Mouse (Mus musculus) intestine, embryonic 16.5 days (tissue): ENCODE data around the gene Cyp2a5. TPM values are rescaled to one million over a fixed set of nuclear protein-coding genes. Genes with fewer than 3 reads are reported as not detected.
"Not testable (repeated sequence)": the region's sequence is repeated elsewhere in the genome, so short reads cannot be mapped to it uniquely, and the experiment has no call there.

Experiments used
- ATAC-seq: fragments of 200-750 bp; cut with Nextera tagmentation; 2 replicates; pipeline ENCODE4 v1.8.0; 2017; ENCODE audit warnings: moderate TSS enrichment, moderate library complexity
- H3K27ac ChIP-seq: fragments of 300-500 bp; sonication (generic); 2 replicates; pipeline ENCODE4 v1.5.1; 2014; ENCODE audit warnings: mild to moderate bottlenecking, low read length
- H3K27me3 ChIP-seq: fragments of 300-500 bp; sonication (generic); replicated peaks from 2 replicates; pipeline ENCODE4 v1.6.1; 2014; ENCODE audit warnings: low read length, control low read depth, mixed read lengths; ENCODE audit not compliant: control insufficient read depth, insufficient read depth
- H3K36me3 ChIP-seq: fragments of 300-500 bp; sonication (generic); 2 replicates; pipeline ENCODE4 v1.6.1; 2014; ENCODE audit warnings: low read length, control low read depth; ENCODE audit not compliant: control insufficient read depth, insufficient read depth
- H3K4me1 ChIP-seq: fragments of 300-500 bp; sonication (generic); 2 replicates; pipeline ENCODE4 v1.6.1; 2014; ENCODE audit warnings: low read length, control low read depth, mixed read lengths; ENCODE audit not compliant: control insufficient read depth, insufficient read depth
- H3K4me2 ChIP-seq: fragments of 300-500 bp; sonication (generic); 2 replicates; pipeline ENCODE4 v1.6.1; 2014; ENCODE audit warnings: low read depth, low read length, control low read depth
- H3K4me3 ChIP-seq: fragments of 300-500 bp; sonication (generic); 2 replicates; pipeline ENCODE4 v1.5.1; 2014; ENCODE audit warnings: mild to moderate bottlenecking, low read length
- H3K9ac ChIP-seq: fragments of 300-500 bp; sonication (generic); 2 replicates; pipeline ENCODE4 v1.6.1; 2014; ENCODE audit warnings: low read depth, low read length
- H3K9me3 ChIP-seq: fragments of 300-500 bp; sonication (generic); 2 replicates; pipeline ENCODE4 v1.6.1; 2016; ENCODE audit warnings: low read length, control low read depth; ENCODE audit not compliant: control insufficient read depth
- WGBS: fragments of 180-500 bp; shearing (Covaris S2); extraction: QIAGEN DNeasy Blood & Tissue Kit; methylation state at CpG from one replicate; pipeline ENCODE4 v1.1.7; 2014; 5-methylcytosine and 5-hydroxymethylcytosine counted together
- polyA plus RNA-seq: library from polyadenylated mRNA; unstranded; fragments of >200 nt; fragmentation: Nextera tagmentation; extraction: Ambion mirVana; gene quantifications from 2 replicates; pipeline ENCODE4 v1.2.1, GENCODE M21; 2015

Gene Cyp2a5
- 0.12 TPM in 1 of 2 replicates, not detected in the other for polyA plus RNA-seq

DNA sequence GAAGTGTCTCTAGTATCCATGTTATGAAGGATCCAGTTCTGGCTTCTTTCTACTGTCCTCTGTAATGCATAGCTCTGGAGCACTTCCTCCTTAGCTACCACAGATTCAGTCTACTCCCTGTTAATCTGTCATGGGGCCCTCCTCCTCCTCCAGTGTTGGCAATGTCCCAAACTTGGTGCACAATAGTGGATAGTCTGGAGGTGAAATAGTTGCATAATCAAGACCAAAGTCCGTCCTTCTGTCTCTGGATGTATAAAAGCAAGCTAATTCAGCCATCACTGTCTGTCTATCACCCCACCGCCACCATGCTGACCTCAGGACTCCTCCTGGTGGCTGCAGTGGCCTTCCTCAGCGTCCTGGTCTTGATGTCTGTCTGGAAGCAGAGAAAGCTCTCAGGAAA is at the start of gene Cyp2a5:
Cyp2a5 (plus strand) TSS at position 247 of the 400 bp plus-strand sequence.
- not testable (repeated sequence) for H3K4me1 ChIP-seq, H3K9me3 ChIP-seq, H3K36me3 ChIP-seq, H3K27me3 ChIP-seq, H3K9ac ChIP-seq, H3K27ac ChIP-seq, H3K4me2 ChIP-seq, H3K4me3 ChIP-seq
- WGBS = 83% methylated on average over 3 of the region's 3 CpGs
- ATAC-seq = peak; percentile 48; the same call in 1 of the 2 replicates

- 50% methylated on average over 1 of the region's 1 CpGs for WGBS
These were observed 49.1 kb upstream of the Cyp2a5 start for GRCm38 (mm10) chr7:26786013-26786412.

GRCm38 (mm10) chr7:26789984-26790383 is 45.1 kb upstream of the Cyp2a5 start:
- 62% methylated on average over 6 of the region's 6 CpGs for WGBS
- H3K4me1 ChIP-seq = no peaks in the 10 kb centered on the region
- no peak overlapping the region for H3K4me3 ChIP-seq
- no peaks in the 10 kb centered on the region for H3K36me3 ChIP-seq
- H3K9ac ChIP-seq = no peak overlapping the region
- no peak overlapping the region for H3K4me2 ChIP-seq
- no peak overlapping the region for H3K27ac ChIP-seq
- no peaks in the 10 kb centered on the region for H3K9me3 ChIP-seq
- ATAC-seq = no peak
- H3K27me3 ChIP-seq = no peaks in the 10 kb centered on the region

More at GRCm38 (mm10) chr7:26786013-26786412, 49.1 kb upstream of the Cyp2a5 start:
- H3K4me3 ChIP-seq, H3K27me3 ChIP-seq, H3K9ac ChIP-seq, H3K9me3 ChIP-seq, H3K4me2 ChIP-seq, ATAC-seq, H3K4me1 ChIP-seq, H3K27ac ChIP-seq, H3K36me3 ChIP-seq: not testable (repeated sequence)

DNA sequence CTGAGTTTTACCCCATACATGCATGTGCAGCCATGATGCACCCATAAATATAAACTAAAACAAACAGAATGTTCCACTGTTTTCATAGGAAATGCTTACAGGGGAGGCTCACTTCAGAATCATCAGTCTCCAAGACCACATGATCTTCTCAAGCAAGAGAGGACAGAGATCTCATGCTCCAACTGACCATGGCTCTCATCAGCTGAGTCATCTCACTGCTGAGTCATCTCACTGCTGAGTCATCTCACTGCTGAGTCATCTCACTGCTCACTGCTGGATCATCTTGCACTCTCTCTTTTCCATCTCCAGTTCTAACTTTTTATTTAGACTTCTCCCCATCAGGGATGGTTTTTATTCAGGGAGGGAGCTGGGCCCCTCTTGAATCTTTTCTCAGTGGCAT is 35.0 kb upstream of the Cyp2a5 start:
- H3K4me3 ChIP-seq = no peak overlapping the region

DNA sequence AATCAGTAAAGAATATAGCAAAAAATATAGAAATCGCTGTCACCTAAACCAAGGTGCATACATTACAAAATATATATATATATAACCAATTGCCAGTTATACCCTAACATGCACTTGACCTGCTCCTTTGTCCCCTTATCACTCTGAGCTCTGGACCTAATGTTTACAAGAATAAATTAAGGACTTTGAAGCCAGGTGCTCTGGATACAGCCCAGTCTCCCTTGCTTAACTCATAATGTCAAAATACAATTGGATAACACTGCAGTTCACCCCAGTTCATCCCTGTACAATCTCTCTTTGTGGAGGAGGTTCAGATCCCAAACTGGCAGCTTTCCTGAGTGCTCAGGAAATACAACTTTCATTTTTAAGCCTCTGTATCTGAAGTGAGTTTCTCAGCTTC is 34.1 kb upstream of the Cyp2a5 start:
- 96% methylated on average over 1 of the region's 1 CpGs for WGBS
- H3K4me2 ChIP-seq = no peak overlapping the region
- no peaks in the 10 kb centered on the region for H3K9me3 ChIP-seq
- no peak overlapping the region for H3K9ac ChIP-seq
- no peak overlapping the region for H3K4me3 ChIP-seq
- no peak overlapping the region for H3K27ac ChIP-seq
- H3K4me1 ChIP-seq = no peaks in the 10 kb centered on the region
- ATAC-seq = no peak
- H3K36me3 ChIP-seq = no peaks in the 10 kb centered on the region
- H3K27me3 ChIP-seq = no peaks in the 10 kb centered on the region

More for the DNA sequence above, 35.0 kb upstream of the Cyp2a5 start:
- Histone ChIP-seq H3K9me3 (no peaks in the 10 kb centered on the region), H3K27ac (no peak overlapping the region), H3K36me3 (no peaks in the 10 kb centered on the region), H3K9ac (no peak overlapping the region), H3K27me3 (no peaks in the 10 kb centered on the region), H3K4me2 (no peak overlapping the region), H3K4me1 (no peaks in the 10 kb centered on the region)
- ATAC-seq = no peak

- no peaks in the 10 kb centered on the region for H3K9me3 ChIP-seq
- H3K36me3 ChIP-seq = no peaks in the 10 kb centered on the region
- no peak within 1 kb of the TSS for H3K9ac ChIP-seq
- WGBS = 77% methylated on average over 2 of the region's 2 CpGs
- H3K27me3 ChIP-seq = no peaks in the 10 kb centered on the region
- H3K27ac ChIP-seq = no peak within 1 kb of the TSS
- no peak for ATAC-seq
- no peaks in the 10 kb centered on the region for H3K4me1 ChIP-seq
- no peak within 1 kb of the TSS for H3K4me3 ChIP-seq
- H3K4me2 ChIP-seq = no peak within 1 kb of the TSS
These were observed 26.5 kb upstream of the Cyp2a5 start, which contains the start of gene Cyp2g1 for GRCm38 (mm10) chr7:26808592-26808991. Gene Cyp2g1, plus strand, starts transcription at chr7:26808892.

GRCm38 (mm10) chr7:26831556-26832292 is 3.4 kb upstream of the Cyp2a5 start:
- H3K36me3 ChIP-seq, H3K27me3 ChIP-seq, ATAC-seq, H3K27ac ChIP-seq, H3K4me1 ChIP-seq, H3K9me3 ChIP-seq, H3K9ac ChIP-seq, H3K4me3 ChIP-seq, H3K4me2 ChIP-seq: not testable (repeated sequence)
- 74% methylated on average over 9 of the region's 9 CpGs for WGBS

GRCm38 (mm10) chr7:26832668-26833067 is 2.4 kb upstream of the Cyp2a5 start:
- H3K4me3 ChIP-seq, H3K9me3 ChIP-seq, H3K27ac ChIP-seq, H3K27me3 ChIP-seq, H3K4me2 ChIP-seq, ATAC-seq, H3K4me1 ChIP-seq, H3K36me3 ChIP-seq, H3K9ac ChIP-seq: not testable (repeated sequence)
- 56% methylated on average over 7 of the region's 7 CpGs for WGBS

- not testable (repeated sequence) for H3K9me3 ChIP-seq, H3K36me3 ChIP-seq, H3K27ac ChIP-seq, H3K4me2 ChIP-seq, ATAC-seq, H3K4me3 ChIP-seq, H3K4me1 ChIP-seq, H3K27me3 ChIP-seq, H3K9ac ChIP-seq
- 74% methylated on average over 2 of the region's 2 CpGs for WGBS
These were observed 8.3 kb downstream of the Cyp2a5 start for GRCm38 (mm10) chr7:26843400-26843799.

- H3K4me3 ChIP-seq, H3K27ac ChIP-seq, H3K4me2 ChIP-seq, H3K36me3 ChIP-seq, H3K9me3 ChIP-seq, H3K27me3 ChIP-seq, ATAC-seq, H3K4me1 ChIP-seq, H3K9ac ChIP-seq: not testable (repeated sequence)
These were observed 15.0 kb downstream of the Cyp2a5 start for GRCm38 (mm10) chr7:26850063-26850462.
